Mouse (Mus musculus) embryonic stem cell, embryonic (primary cell): Measurements from ENCODE around the gene Polr2b.

Source experiments
- CTCF ChIA-PET, 4 experiments: fragments of 300-600 bp in 2 of 4; fragments of 350-600 bp in 2 of 4; sonication (Branson Sonifier 250); formaldehyde crosslinking; loops; one replicate each; lab custom pipeline; 2022; ENCODE audit warnings: inconsistent platforms in 2 of 4; lab: Charles Lee
- POLR2A ChIA-PET, 4 experiments: fragments of 300-600 bp in 2 of 4; fragments of 350-600 bp in 2 of 4; sonication (Branson Sonifier 250); formaldehyde crosslinking; loops; one replicate each; lab custom pipeline; 2022; ENCODE audit warnings: antibody characterized with exemption in 4 of 4, inconsistent platforms in 1 of 4; lab: Charles Lee

Polr2b gene

DNA sequence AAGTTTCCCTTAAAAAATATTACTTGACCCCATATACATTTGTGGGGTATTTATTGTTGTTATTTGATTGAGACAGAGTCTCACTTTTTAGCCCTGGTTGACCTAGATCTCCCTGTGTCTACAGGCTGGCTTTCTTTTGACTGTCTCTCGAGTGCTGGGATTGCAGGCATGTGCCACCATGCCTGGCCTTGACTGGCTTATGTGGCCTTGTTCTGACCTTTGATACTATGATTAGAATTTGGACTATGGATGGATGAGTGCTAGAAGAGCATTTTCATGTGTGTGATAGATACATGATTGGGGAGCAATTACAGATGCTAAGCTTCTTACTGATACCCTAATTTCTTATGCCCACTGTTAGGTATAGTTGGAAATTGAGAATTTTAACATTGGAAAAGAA lies 15.0 kb downstream of the Polr2b start:
- CTCF ChIA-PET: no interaction called here
- POLR2A ChIA-PET: interaction anchor here in 1 of 4 experiments (0.8 to 1.1 kb wide), 3 partner anchors 16 to 21 kb away, joined by 3 to 4 read pairs (median 4); no protein-coding TSS in a partner anchor

DNA sequence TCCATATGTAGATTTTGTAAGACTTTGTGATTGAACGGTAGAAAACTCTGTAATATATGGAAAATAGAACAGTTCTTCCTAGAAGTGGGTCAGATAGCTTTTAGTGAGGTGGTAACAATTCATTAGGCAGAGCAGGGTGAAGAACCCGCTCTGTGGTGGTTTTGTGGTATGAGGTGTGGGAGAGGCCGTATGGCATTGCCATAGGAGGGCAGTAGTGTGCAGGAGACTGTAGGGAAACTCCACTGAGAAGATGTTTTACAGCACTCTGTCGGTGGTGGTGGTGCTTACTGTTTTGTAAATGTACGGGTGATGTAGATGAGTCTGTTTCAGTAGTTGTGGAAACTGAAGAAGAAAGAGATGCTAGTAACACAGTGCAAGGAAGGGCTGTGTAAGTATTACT lies 20.2 kb downstream of the Polr2b start:
- CTCF ChIA-PET: interaction anchor here in 3 of 4 experiments (0.5 to 0.9 kb wide), 3 partner anchors 30 to 107 kb away, joined by 3 read pairs; no protein-coding TSS in a partner anchor
- POLR2A ChIA-PET: interaction anchor here in 3 of 4 experiments (0.6 to 2.5 kb wide), 6 partner anchors 12 to 26 kb away, joined by 3 to 12 read pairs (median 4); partner anchors contain the start of genes Noa1 (in 1 of the 3) and Polr2b (in 1 of the 3)

DNA sequence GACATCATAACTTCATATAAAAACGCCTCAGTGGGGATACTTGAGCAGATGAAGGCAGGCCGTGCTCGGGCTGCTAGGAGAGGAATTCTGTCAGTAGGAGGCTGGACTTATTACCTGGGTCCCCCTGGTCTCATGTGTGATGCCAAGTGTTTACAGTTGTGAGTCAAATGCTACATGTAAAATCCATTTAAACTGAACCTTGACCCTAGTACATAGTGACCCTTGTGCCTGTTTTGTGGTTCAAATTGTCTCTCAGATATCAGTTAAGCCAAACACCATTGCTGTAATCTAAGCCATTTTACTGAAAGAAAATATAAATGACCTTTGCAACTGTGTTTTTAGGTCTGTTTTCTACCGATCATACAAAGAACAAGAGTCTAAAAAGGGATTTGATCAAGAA lies 30.1 kb downstream of the Polr2b start:
- POLR2A ChIA-PET: interaction anchor here in 2 of 4 experiments (0.8 to 1.6 kb wide), 5 partner anchors 10 to 23 kb away, joined by 3 to 4 read pairs (median 4); no protein-coding TSS in a partner anchor

DNA sequence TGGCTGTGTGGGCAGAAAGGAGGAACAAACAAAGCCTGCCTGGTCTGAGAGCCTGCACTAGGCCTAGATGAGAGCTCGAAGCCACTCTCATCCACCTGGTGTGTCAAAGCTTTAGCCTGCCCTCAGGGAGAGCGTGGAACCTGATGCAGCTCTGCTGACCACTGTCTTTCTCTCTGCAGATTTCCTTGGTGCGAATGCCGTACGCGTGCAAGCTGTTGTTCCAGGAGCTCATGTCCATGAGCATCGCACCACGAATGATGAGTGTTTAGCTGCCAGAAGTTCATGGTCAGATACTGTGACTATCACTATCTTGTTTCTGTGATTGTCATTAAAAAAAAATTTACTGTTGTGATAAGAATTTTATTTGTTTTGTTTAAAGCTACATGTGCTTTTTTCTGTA lies 39.0 kb downstream of the Polr2b start:
- ChIA-PET POLR2A (interaction anchor here in 1 of 4 experiments (1.3 to 4.1 kb wide), 3 partner anchors 8 to 61 kb away, joined by 3 to 14 read pairs (median 8); partner anchors contain the start of genes Noa1 and Polr2b), CTCF (interaction anchor here in 2 of 4 experiments (0.6 to 2.1 kb wide), 8 partner anchors 7 to 155 kb away, joined by 3 to 9 read pairs (median 4); no protein-coding TSS in a partner anchor)

More for the DNA sequence above, 30.1 kb downstream of the Polr2b start:
- CTCF ChIA-PET: interaction anchor here in 1 of 4 experiments (1.1 kb wide), 1 partner anchor 10 kb away, joined by 5 read pairs; no protein-coding TSS in a partner anchor

- CTCF ChIA-PET: interaction anchor here (0.5 to 2.1 kb wide), 25 partner anchors 8 to 438 kb away, joined by 3 to 9 read pairs (median 3); partner anchors contain the start of genes Noa1 (in 1 of the 4) and Polr2b (in 1 of the 4)
- POLR2A ChIA-PET: interaction anchor here in 3 of 4 experiments (0.5 to 2.4 kb wide), 10 partner anchors 10 to 126 kb away, joined by 3 to 8 read pairs (median 4); partner anchors contain the start of genes Noa1 (in 1 of the 3) and Polr2b (in 1 of the 3)
Observed at GRCm38 (mm10) chr5:77349971-77350658, 40.2 kb downstream of the Polr2b start.

DNA sequence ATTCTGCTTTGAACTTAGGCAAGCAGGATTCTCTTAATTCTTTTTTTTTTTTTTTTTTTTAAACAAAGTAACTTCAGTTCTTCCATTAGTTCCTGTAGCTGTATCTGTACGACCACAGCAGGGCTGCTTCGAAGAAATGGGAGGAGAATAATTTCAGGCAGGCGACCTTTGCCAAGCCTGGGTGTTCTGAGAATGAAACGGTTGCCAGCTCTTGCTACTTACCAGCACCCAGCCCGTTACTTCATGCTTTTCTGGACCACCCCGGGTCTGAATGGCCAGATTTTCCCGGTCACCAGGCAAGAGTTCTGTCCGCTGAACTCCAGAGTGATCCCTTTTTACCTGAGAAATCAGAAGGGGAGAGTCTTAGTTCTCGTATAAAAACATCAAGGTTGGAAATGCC lies 41.7 kb downstream of the Polr2b start:
- ChIA-PET CTCF (interaction anchor here in 3 of 4 experiments (0.6 to 2.6 kb wide), 4 partner anchors 9 to 121 kb away, joined by 3 to 14 read pairs (median 8); no protein-coding TSS in a partner anchor), POLR2A (interaction anchor here in 3 of 4 experiments (0.6 to 1.2 kb wide), 6 partner anchors 11 to 262 kb away, joined by 3 to 7 read pairs (median 4); no protein-coding TSS in a partner anchor)

- ChIA-PET POLR2A (interaction anchor here in 3 of 4 experiments (0.7 to 1.5 kb wide), 7 partner anchors 11 to 112 kb away, joined by 3 to 6 read pairs (median 3); no protein-coding TSS in a partner anchor), CTCF (interaction anchor here (0.6 to 1.7 kb wide), 19 partner anchors 10 to 312 kb away, joined by 3 to 9 read pairs (median 4); partner anchors contain the start of gene Igfbp7 (in 2 of the 4))
Observed at GRCm38 (mm10) chr5:77354361-77354787, 44.4 kb downstream of the Polr2b start.

- POLR2A ChIA-PET: interaction anchor here in 3 of 4 experiments (0.6 to 1.8 kb wide), 9 partner anchors 9 to 67 kb away, joined by 3 to 6 read pairs (median 4); no protein-coding TSS in a partner anchor
- CTCF ChIA-PET: interaction anchor here (0.8 to 1.5 kb wide), 9 partner anchors 8 to 162 kb away, joined by 3 to 8 read pairs (median 4); partner anchors contain the start of gene Igfbp7 (in 1 of the 4)
Observed at GRCm38 (mm10) chr5:77355307-77356265, 45.6 kb downstream of the Polr2b start.

- POLR2A ChIA-PET: interaction anchor here in 3 of 4 experiments (0.5 to 1.6 kb wide), 11 partner anchors 10 to 264 kb away, joined by 3 to 12 read pairs (median 3); partner anchors contain the start of genes Noa1 (in 1 of the 3), Polr2b (in 1 of the 3) and Rest (in 1 of the 3)
- CTCF ChIA-PET: interaction anchor here in 3 of 4 experiments (0.6 to 1.5 kb wide), 7 partner anchors 8 to 446 kb away, joined by 3 to 6 read pairs (median 3); no protein-coding TSS in a partner anchor
Observed at GRCm38 (mm10) chr5:77357405-77358149, 47.6 kb downstream of the Polr2b start.

GRCm38 (mm10) chr5:77358347-77358746 lies 48.4 kb downstream of the Polr2b start:
- ChIA-PET POLR2A (interaction anchor here in 3 of 4 experiments (0.5 to 1.6 kb wide), 11 partner anchors 10 to 1918 kb away, joined by 3 to 12 read pairs (median 4); partner anchors contain the start of genes Noa1 (in 1 of the 3), Polr2b (in 1 of the 3) and Rest (in 1 of the 3)), CTCF (interaction anchor here in 3 of 4 experiments (0.6 to 1.5 kb wide), 6 partner anchors 8 to 98 kb away, joined by 3 to 6 read pairs (median 3); no protein-coding TSS in a partner anchor)

DNA sequence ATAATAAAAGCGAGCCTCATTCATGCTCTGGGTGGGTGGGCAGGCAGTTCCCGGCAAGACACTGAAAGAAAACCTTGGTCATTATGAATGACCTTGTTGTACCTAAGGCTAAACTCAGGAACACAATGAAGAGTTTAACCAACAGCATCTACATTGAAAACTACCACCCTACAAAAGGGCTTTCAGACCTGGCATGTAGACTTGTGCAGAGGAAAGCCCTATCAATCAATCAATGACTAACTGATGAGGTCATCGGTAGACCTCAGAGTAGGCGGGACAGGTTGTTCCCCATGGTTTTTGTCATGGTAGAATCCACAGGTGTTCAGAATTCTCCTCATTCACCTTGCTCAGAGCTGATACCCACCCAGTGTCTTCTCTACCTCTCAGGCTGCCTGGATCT lies 50.0 kb downstream of the Polr2b start:
- ChIA-PET POLR2A (interaction anchor here in 1 of 4 experiments (0.5 kb wide), 1 partner anchor 98 kb away, joined by 3 read pairs; no protein-coding TSS in a partner anchor), CTCF (interaction anchor here in 1 of 4 experiments (0.5 kb wide), 1 partner anchor 236 kb away, joined by 3 read pairs; no protein-coding TSS in a partner anchor)

DNA sequence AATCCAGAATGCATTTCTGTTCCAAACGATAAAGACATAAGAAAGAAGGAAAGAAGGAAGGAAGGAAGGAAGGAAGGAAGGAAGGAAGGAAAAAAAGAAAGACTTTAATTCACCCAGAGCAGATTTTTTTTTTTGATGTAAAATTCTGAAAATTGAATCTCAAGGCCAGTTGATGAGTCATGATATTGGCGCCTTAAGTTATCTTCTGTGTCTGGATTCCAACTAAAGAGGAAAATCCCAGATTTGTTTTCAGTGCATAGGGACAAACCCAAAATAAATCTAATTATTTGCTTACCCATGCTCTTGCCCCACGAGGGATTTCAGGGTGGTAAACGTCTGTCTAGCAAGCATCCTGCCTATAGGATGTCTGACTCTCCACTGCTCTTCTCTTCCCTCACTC lies 51.1 kb downstream of the Polr2b start:
- POLR2A ChIA-PET: interaction anchor here in 1 of 4 experiments (0.9 kb wide), 1 partner anchor 50 kb away, joined by 3 read pairs; no protein-coding TSS in a partner anchor
- CTCF ChIA-PET: no interaction called here

DNA sequence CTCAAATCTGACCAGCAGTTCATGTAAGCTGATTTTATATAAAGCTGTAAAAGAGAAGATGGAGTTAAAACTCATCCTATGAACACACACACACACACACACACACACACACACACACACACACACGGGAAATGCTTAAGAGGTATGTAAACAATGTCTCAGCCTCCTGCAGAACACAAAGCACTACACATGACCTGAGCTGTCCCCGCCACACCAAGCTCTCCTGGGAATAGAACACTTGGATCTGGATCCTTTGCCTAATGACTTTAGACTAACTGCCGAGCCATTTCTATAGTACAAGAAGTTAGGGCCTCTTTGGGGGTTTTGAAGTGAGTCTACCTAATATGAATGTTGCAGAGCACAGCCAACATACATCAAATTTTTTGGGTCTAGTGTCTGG lies 52.2 kb downstream of the Polr2b start:
- ChIA-PET CTCF (no interaction called here), POLR2A (interaction anchor here in 2 of 4 experiments (0.9 to 3.0 kb wide), 4 partner anchors 10 to 52 kb away, joined by 3 to 9 read pairs (median 4); partner anchors contain the start of genes Noa1 (in 1 of the 2) and Polr2b (in 1 of the 2))

GRCm38 (mm10) chr5:77363650-77364049 lies 53.7 kb downstream of the Polr2b start:
- CTCF ChIA-PET: interaction anchor here in 2 of 4 experiments (0.6 to 2.4 kb wide), 5 partner anchors 9 to 104 kb away, joined by 3 to 7 read pairs (median 3); no protein-coding TSS in a partner anchor
- POLR2A ChIA-PET: interaction anchor here in 2 of 4 experiments (1.0 to 3.0 kb wide), 6 partner anchors 11 to 70 kb away, joined by 3 to 9 read pairs (median 4); partner anchors contain the start of genes Noa1 (in 1 of the 2) and Polr2b (in 1 of the 2)

DNA sequence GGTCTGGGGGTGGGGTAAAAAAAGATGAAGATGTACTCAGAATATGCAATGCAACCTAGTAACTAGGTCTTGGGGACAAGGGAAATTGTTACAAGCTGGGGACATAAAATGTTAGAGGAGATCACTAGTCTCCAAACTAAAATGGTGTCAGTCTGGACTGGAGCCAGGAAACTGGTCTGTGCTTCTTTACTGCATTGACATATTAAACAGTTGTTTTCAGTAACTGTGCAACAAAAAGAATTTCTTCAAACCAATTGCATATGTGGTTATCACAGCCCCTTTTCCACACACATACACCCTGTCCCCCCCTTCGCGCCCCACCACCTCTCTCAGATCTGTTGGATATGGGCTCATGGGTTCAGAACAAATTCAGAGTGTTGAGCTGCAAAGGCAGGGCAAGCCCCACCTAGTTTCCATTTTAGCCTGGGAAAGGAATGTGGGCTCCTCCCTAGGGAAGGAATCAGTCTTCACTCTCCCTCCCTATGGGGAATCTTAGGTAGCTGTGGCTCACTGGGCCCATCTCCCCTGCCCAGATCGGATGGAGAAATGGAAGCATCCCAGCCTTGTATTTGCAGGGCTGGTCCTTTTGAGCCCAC lies 54.6 kb downstream of the Polr2b start:
- POLR2A ChIA-PET: interaction anchor here in 3 of 4 experiments (0.7 to 3.0 kb wide), 8 partner anchors 9 to 70 kb away, joined by 3 to 9 read pairs (median 4); partner anchors contain the start of genes Noa1 (in 2 of the 3) and Polr2b (in 2 of the 3)
- CTCF ChIA-PET: interaction anchor here (0.5 to 2.4 kb wide), 5 partner anchors 10 to 470 kb away, joined by 3 to 7 read pairs (median 6); no protein-coding TSS in a partner anchor
